ENCODE assay signal across 8 mouse cellular contexts in genomic region chr19:47909387-47910116, GRCm38 (mm10). TPM values are rescaled to one million over a fixed set of nuclear protein-coding genes. Genes with fewer than 3 reads are reported as not detected.
A peak's percentile ranks its signal among the peaks of the same experiment; 100 is the strongest.
DNase-seq lines count a peak whose midpoint lies in the region; ATAC-seq and TF ChIP-seq lines count a peak whose summit lies in the region.

No protein-coding gene starts in this region.

- no peaks in the 10 kb centered on the region for H3K27me3 ChIP-seq in embryonic facial prominence, embryonic 15.5 days
- no peaks in the 10 kb centered on the region for H3K27me3 ChIP-seq in intestine, embryonic 16.5 days (replicated peaks; ENCODE audit: control insufficient read depth, insufficient read depth, low read length)
- no peaks in the 10 kb centered on the region for H3K27me3 ChIP-seq in stomach, postnatal 0 days (ENCODE audit: control insufficient read depth, insufficient read depth, low read length)

- H3K4me2 ChIP-seq in embryonic facial prominence, embryonic 15.5 days (replicated peaks) = peak overlapping the region; percentile 51
- H3K4me2 ChIP-seq in intestine, embryonic 16.5 days (ENCODE audit: low read depth, low read length) = peak overlapping the region; percentile 30
- peak overlapping the region; percentile 40 for H3K4me2 ChIP-seq in stomach, postnatal 0 days (replicated peaks; ENCODE audit: low read depth)

- peak overlapping the region; percentile 89 for H3K27ac ChIP-seq in embryonic facial prominence, embryonic 15.5 days (replicated peaks)
- H3K27ac ChIP-seq in intestine, embryonic 16.5 days (ENCODE audit: low read length) = peak overlapping the region; percentile 40
- peak overlapping the region; percentile 56; the same call in 1 of the 2 replicates for H3K27ac ChIP-seq in stomach, postnatal 0 days (replicated peaks)

- peak; percentile 39; the same call in 1 of the 2 replicates for TF ChIP-seq CTCF in stomach, postnatal 0 days (IDR thresholded peaks at IDR 0.05; ENCODE audit: low read depth)

- TF ChIP-seq EP300 in stomach, postnatal 0 days (optimal IDR thresholded peaks at IDR 0.05) = no peak

- H3K4me3 ChIP-seq in embryonic facial prominence, embryonic 15.5 days (replicated peaks) = peak overlapping the region; percentile 40
- H3K4me3 ChIP-seq in intestine, embryonic 16.5 days (ENCODE audit: low read length) = peak overlapping the region; percentile 3; the same call in 1 of the 2 replicates
- H3K4me3 ChIP-seq in stomach, postnatal 0 days (ENCODE audit: low read depth, low read length) = no peak overlapping the region

- 4% methylated on average over 10 of the region's 10 CpGs for WGBS in embryonic facial prominence, embryonic 15.5 days
- WGBS in intestine, embryonic 16.5 days = 11% methylated on average over 9 of the region's 10 CpGs
- WGBS in stomach, postnatal 0 days = 9% methylated on average over 10 of the region's 10 CpGs

- peak; percentile 46; the same call in 1 of the 2 replicates for ATAC-seq in embryonic facial prominence, embryonic 15.5 days (ENCODE audit: insufficient number of reproducible peaks, low FRiP score, low TSS enrichment, low read depth)
- peak; percentile 54 for ATAC-seq in intestine, embryonic 16.5 days
- peak; percentile 21; the same call in 1 of the 2 replicates for ATAC-seq in stomach, postnatal 0 days (ENCODE audit: low FRiP score, low TSS enrichment)

- H3K9me3 ChIP-seq in embryonic facial prominence, embryonic 15.5 days (replicated peaks) = no peaks in the 10 kb centered on the region
- H3K9me3 ChIP-seq in intestine, embryonic 16.5 days (ENCODE audit: control insufficient read depth, low read length) = no peaks in the 10 kb centered on the region
- H3K9me3 ChIP-seq in stomach, postnatal 0 days (ENCODE audit: control insufficient read depth, low read length) = no peaks in the 10 kb centered on the region

- no peaks in the 10 kb centered on the region for H3K36me3 ChIP-seq in embryonic facial prominence, embryonic 15.5 days
- H3K36me3 ChIP-seq in intestine, embryonic 16.5 days (ENCODE audit: control insufficient read depth, insufficient read depth, low read length) = no peaks in the 10 kb centered on the region
- H3K36me3 ChIP-seq in stomach, postnatal 0 days (ENCODE audit: control insufficient read depth, insufficient read depth, low read length) = no peaks in the 10 kb centered on the region

- H3K4me1 ChIP-seq in embryonic facial prominence, embryonic 15.5 days = peaks cover 32% of the 10 kb centered on the region
- peaks cover 14% of the 10 kb centered on the region for H3K4me1 ChIP-seq in intestine, embryonic 16.5 days (ENCODE audit: control insufficient read depth, insufficient read depth, low read length)
- H3K4me1 ChIP-seq in stomach, postnatal 0 days (replicated peaks; ENCODE audit: control insufficient read depth, insufficient read depth) = peaks cover 11% of the 10 kb centered on the region

- DNase-seq in thymus, postnatal 0 days (ENCODE audit: low spot score) = peak; percentile 37
- DNase-seq in thymus, postnatal 10 days (ENCODE audit: low spot score in 2 of 2) = no peak
- DNase-seq in lung, postnatal 36 days = peak; percentile 69
- no peak for DNase-seq in stomach, postnatal 0 days (ENCODE audit: low spot score)
- DNase-seq in gastrocnemius, adult 18-20 months (ENCODE audit: low spot score) = no peak
- DNase-seq in spleen, postnatal 14 days (ENCODE audit: low spot score in 2 of 2) = no peak

- peak overlapping the region; percentile 13; the same call in 1 of the 2 replicates for H3K9ac ChIP-seq in embryonic facial prominence, embryonic 15.5 days
- H3K9ac ChIP-seq in intestine, embryonic 16.5 days (ENCODE audit: low read depth, low read length) = peak overlapping the region; percentile 48
- H3K9ac ChIP-seq in stomach, postnatal 0 days (ENCODE audit: low read length) = peak overlapping the region; percentile 35; the same call in 1 of the 2 replicates

RNA-seq across cellular contexts. Expression of gene Cfap43, which starts 9.5 kb away (rescaled TPM):
- 0.20 and 0.35 TPM in 2 replicates for polyA plus RNA-seq in thymus, postnatal 0 days (2015; fragmentation: Nextera tagmentation; extraction: Ambion mirVana)
- polyA plus RNA-seq in embryonic facial prominence, embryonic 15.5 days (2015; fragmentation: Nextera tagmentation; extraction: Ambion mirVana) = 2.0 and 3.6 TPM in 2 replicates
- polyA plus RNA-seq in intestine, embryonic 16.5 days (2015; fragmentation: Nextera tagmentation; extraction: Ambion mirVana) = 0.11 and 0.15 TPM in 2 replicates
- polyA plus RNA-seq in stomach, postnatal 0 days (2015; fragmentation: Nextera tagmentation; extraction: Ambion mirVana) = 0.51 and 1.1 TPM in 2 replicates
- not detected for total RNA-seq in gastrocnemius, adult 18-20 months (2021)

RNA-seq across cellular contexts. Expression of gene Itprip, which starts 9.5 kb away (rescaled TPM):
- polyA plus RNA-seq in thymus, postnatal 0 days (2015; fragmentation: Nextera tagmentation; extraction: Ambion mirVana) = 20.9 and 21.1 TPM in 2 replicates
- polyA plus RNA-seq in embryonic facial prominence, embryonic 15.5 days (2015; fragmentation: Nextera tagmentation; extraction: Ambion mirVana) = 19.3 and 20.6 TPM in 2 replicates
- polyA plus RNA-seq in intestine, embryonic 16.5 days (2015; fragmentation: Nextera tagmentation; extraction: Ambion mirVana) = 8.0 and 8.8 TPM in 2 replicates
- 7.9 and 9.0 TPM in 2 replicates for polyA plus RNA-seq in stomach, postnatal 0 days (2015; fragmentation: Nextera tagmentation; extraction: Ambion mirVana)
- under 1 TPM; 0.50 to 0.90 TPM for total RNA-seq in gastrocnemius, adult 18-20 months (2021)

RNA-seq across cellular contexts. Expression of gene Cfap58, which starts 27.9 kb away (rescaled TPM):
- polyA plus RNA-seq in thymus, postnatal 0 days (2015; fragmentation: Nextera tagmentation; extraction: Ambion mirVana) = 0.09 and 0.18 TPM in 2 replicates
- 1.1 and 1.2 TPM in 2 replicates for polyA plus RNA-seq in embryonic facial prominence, embryonic 15.5 days (2015; fragmentation: Nextera tagmentation; extraction: Ambion mirVana)
- not detected in 2 replicates for polyA plus RNA-seq in intestine, embryonic 16.5 days (2015; fragmentation: Nextera tagmentation; extraction: Ambion mirVana)
- not detected in 2 replicates for polyA plus RNA-seq in stomach, postnatal 0 days (2015; fragmentation: Nextera tagmentation; extraction: Ambion mirVana)
- total RNA-seq in gastrocnemius, adult 18-20 months (2021) = not detected

RNA-seq across cellular contexts. Expression of gene Gsto2, which starts 44.2 kb away (rescaled TPM):
- polyA plus RNA-seq in thymus, postnatal 0 days (2015; fragmentation: Nextera tagmentation; extraction: Ambion mirVana) = 0.39 and 0.52 TPM in 2 replicates
- polyA plus RNA-seq in embryonic facial prominence, embryonic 15.5 days (2015; fragmentation: Nextera tagmentation; extraction: Ambion mirVana) = 1.5 and 1.7 TPM in 2 replicates
- polyA plus RNA-seq in intestine, embryonic 16.5 days (2015; fragmentation: Nextera tagmentation; extraction: Ambion mirVana) = 0.68 and 1.2 TPM in 2 replicates
- 3.5 and 4.2 TPM in 2 replicates for polyA plus RNA-seq in stomach, postnatal 0 days (2015; fragmentation: Nextera tagmentation; extraction: Ambion mirVana)
- under 1 TPM; 0.25 to 0.66 TPM for total RNA-seq in gastrocnemius, adult 18-20 months (2021)

RNA-seq across cellular contexts. Expression of gene Gsto1, which starts 54.8 kb away (rescaled TPM):
- polyA plus RNA-seq in thymus, postnatal 0 days (2015; fragmentation: Nextera tagmentation; extraction: Ambion mirVana) = 84.0 and 157 TPM in 2 replicates
- 228 and 237 TPM in 2 replicates for polyA plus RNA-seq in embryonic facial prominence, embryonic 15.5 days (2015; fragmentation: Nextera tagmentation; extraction: Ambion mirVana)
- polyA plus RNA-seq in intestine, embryonic 16.5 days (2015; fragmentation: Nextera tagmentation; extraction: Ambion mirVana) = 588 and 626 TPM in 2 replicates
- 3,153 and 3,669 TPM in 2 replicates for polyA plus RNA-seq in stomach, postnatal 0 days (2015; fragmentation: Nextera tagmentation; extraction: Ambion mirVana)
- 10 to 100 TPM; 56.6 to 57.8 TPM for total RNA-seq in gastrocnemius, adult 18-20 months (2021)

Comparison
In these comparisons a context has a peak if more than half of its experiments do, and no peak if none do; other contexts are left out.
1. DNase-seq: peak in thymus, postnatal 0 days (single experiment) and lung, postnatal 36 days (single experiment); none in thymus, postnatal 10 days (0 of 2), stomach, postnatal 0 days (single experiment), gastrocnemius, adult 18-20 months (single experiment) and spleen, postnatal 14 days (0 of 2).
2. Peak in every context shown above with its lines, with median percentiles within 50 percentile points of each other: ATAC-seq, H3K27ac ChIP-seq, H3K4me2 ChIP-seq and H3K9ac ChIP-seq.